Mouse (Mus musculus) CH12.LX (cell line): ENCODE data around the gene Ccdc57.

Experiments
- CHD2 ChIP-seq: IDR thresholded peaks from 2 replicates; pipeline ENCODE4 v1.6.1; 2011; ENCODE audit warnings: low read length, improper control_type of control experiment
- CTCF ChIP-seq, 2 experiments: IDR thresholded peaks in 1 of 2; conservative IDR thresholded peaks in 1 of 2; 2 replicates each; pipeline ENCODE4 v1.5.1; 2011 to 2012; ENCODE audit warnings: low read depth in 2 of 2, low read length in 2 of 2, improper control_type of control experiment in 1 of 2, inconsistent platforms in 1 of 2, mild to moderate bottlenecking in 1 of 2, moderate library complexity in 1 of 2
- ELF1 ChIP-seq: IDR thresholded peaks from 2 replicates; pipeline ENCODE4 v1.6.1; 2014; ENCODE audit warnings: low read depth, mild to moderate bottlenecking, inconsistent platforms, low read length, improper control_type of control experiment
- EP300 ChIP-seq: IDR thresholded peaks from 2 replicates; pipeline ENCODE4 v1.6.1; 2011; ENCODE audit warnings: low read length, improper control_type of control experiment
- MEF2A ChIP-seq: IDR thresholded peaks from 2 replicates; pipeline ENCODE4 v1.6.1; 2014; ENCODE audit warnings: low read depth, mild to moderate bottlenecking, inconsistent platforms, low read length, improper control_type of control experiment, borderline replicate concordance
- POLR2A ChIP-seq: IDR thresholded peaks from 2 replicates; pipeline ENCODE4 v1.6.1; 2011; ENCODE audit warnings: low read depth, mild to moderate bottlenecking, improper control_type of control experiment, low read length
- TCF12 ChIP-seq: IDR thresholded peaks from 2 replicates; pipeline ENCODE4 v1.6.1; 2014; ENCODE audit warnings: low read depth, mild to moderate bottlenecking, inconsistent platforms, low read length, improper control_type of control experiment
- ZC3H11A ChIP-seq: IDR thresholded peaks from 2 replicates; pipeline ENCODE4 v1.6.1; 2012; ENCODE audit warnings: low read depth, mild to moderate bottlenecking, inconsistent platforms, low read length, improper control_type of control experiment

DNA sequence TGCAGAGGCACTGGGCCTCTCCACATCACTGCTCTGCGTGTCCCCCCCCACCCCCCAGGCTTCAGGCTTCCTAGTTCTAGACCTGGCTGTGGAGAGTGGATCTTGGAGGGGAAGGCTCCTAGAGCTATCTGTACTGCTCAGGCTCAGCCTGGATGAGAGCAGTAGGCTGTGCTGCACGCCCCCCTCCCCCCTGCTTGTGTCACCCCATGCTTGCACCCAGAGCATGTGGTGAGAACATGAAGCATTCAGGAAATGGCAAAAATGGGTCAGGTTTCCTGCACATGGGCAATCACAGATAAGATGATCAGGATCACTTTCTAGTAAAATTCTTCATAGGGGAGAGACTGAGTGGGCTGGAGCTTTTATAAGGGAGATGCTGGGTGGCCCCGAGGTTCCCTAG is 26.9 kb upstream of the Ccdc57 start:
- TF ChIP-seq ZC3H11A (no peak), TCF12 (no peak), CHD2 (no peak), CTCF (conservative IDR thresholded peaks at IDR 0.05 in 1 of 2, IDR thresholded peaks at IDR 0.05 in 1 of 2; ENCODE audit: low read depth in 2 of 2, low read length in 2 of 2) (no peak), EP300 (no peak), POLR2A (peak; percentile 21; the same call in 1 of the 2 replicates), MEF2A (no peak), ELF1 (no peak)
